Mouse (Mus musculus) liver, postnatal 0 days (tissue): ENCODE measurements at regions not wholly inside any gene's neighbourhood (a gene's known extent, or its start where the extent isn't known, plus 50 kb on each side); places are given as distances from the start of the nearest gene placed in this dataset.

Source experiments
- CTCF ChIP-seq: sonication (generic); IDR thresholded peaks from 2 replicates; pipeline ENCODE4 v1.5.1; 2016; ENCODE audit warnings: antibody characterized with exemption, low read depth
- EP300 ChIP-seq: IDR thresholded peaks from 2 replicates; pipeline ENCODE4 v1.6.1; 2016; ENCODE audit warnings: antibody characterized with exemption, low read depth, mild to moderate bottlenecking

DNA sequence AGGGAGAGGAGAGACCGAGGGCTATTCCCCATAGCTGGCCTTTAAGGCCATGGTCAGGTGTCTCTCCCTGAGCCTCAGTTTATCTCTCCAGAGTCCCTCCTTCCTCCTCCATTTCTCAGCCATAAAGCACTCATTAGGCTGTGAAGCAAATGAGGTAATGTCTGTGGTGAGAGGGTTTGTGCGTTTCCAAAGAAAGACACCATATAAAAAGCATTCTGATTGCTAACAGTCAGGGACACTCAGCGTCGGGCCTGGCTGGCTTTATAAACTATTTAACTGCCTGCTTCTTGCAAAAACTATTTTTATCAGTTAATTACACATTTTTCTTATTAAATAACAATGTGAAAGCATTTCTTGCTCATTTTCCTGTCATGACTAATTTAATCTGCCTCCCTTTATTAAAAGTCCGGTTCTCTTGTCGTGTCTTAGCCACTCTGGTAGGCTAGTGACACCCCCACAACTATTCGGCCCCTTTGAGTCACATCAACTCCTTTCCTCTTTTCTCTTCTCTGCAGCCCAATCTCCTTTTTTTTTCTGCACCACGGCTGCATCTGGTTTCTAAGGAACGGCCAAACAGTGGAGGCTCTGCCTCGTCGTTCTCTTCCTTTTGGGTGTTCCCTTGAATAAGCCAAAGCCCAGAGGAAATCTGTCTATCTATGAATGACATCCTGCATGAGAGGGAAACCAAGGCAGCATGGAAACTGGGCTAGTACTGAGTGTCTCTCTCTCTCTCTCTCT, 114.6 kb upstream of the Lmo4 start:
- no peak for TF ChIP-seq CTCF
- TF ChIP-seq EP300: no peak
